Mouse (Mus musculus): ENCODE data around the gene Ccdc130.
A peak's percentile ranks its signal among the peaks of the same experiment; 100 is the strongest.

DNA sequence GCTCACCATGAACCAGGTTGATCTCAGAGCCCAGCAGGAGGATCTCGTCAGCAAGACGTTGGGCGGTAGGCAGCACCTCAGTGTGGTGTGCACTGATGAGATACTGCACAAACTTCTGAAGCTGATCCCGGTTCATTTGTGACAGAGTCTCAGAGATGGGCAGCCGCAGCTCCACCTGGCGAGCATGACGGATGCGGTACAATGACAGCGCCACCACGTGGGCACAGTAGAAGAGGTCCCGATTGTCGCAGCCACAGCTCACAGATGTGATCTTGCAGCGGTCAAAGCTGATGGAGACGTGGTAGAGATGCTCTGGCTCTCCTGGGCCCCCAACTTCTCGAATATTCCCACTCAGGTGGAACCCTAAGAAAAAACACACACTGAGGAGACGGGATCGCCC is 39.4 kb downstream of the Ccdc130 start:
- TF ChIP-seq USF1 (IDR thresholded peaks at IDR 0.05; ENCODE audit: low read depth, low read length), result no peak
- no peak for TF ChIP-seq EP300 (IDR thresholded peaks at IDR 0.05; ENCODE audit: low read depth in 1 of 2, low read length in 2 of 2)
- peak in 2 of 3 experiments; percentile 38 to 44; a peak in 4 of 6 replicates for TF ChIP-seq CTCF (IDR thresholded peaks at IDR 0.05 in 2 of 3, conservative IDR thresholded peaks at IDR 0.05 in 1 of 3; ENCODE audit: control insufficient read depth in 1 of 3, insufficient read depth in 1 of 3, low read depth in 2 of 3, low read length in 3 of 3, poor library complexity in 1 of 3, severe bottlenecking in 1 of 3)

Measured in MEL (cell line).